Mouse (Mus musculus) lung, postnatal 0 days (tissue): ENCODE data around the gene Cd248. TPM values are rescaled to one million over a fixed set of nuclear protein-coding genes. Genes with fewer than 3 reads are reported as not detected.
A peak's percentile ranks its signal among the peaks of the same experiment; 100 is the strongest.

Source experiments
- ATAC-seq: fragments of 200-750 bp; cut with Nextera tagmentation; 2 replicates; pipeline ENCODE4 v1.8.0; 2017; ENCODE audit warnings: moderate library complexity
- DNase-seq: peaks from one replicate; pipeline ENCODE4 v3.0.0-alpha.2; 2016; ENCODE audit warnings: low spot score
- H3K27ac ChIP-seq: fragments of 300-500 bp; sonication (generic); 2 replicates; pipeline ENCODE4 v1.5.1; 2014; ENCODE audit warnings: antibody characterized with exemption, mild to moderate bottlenecking, low read length, mixed read lengths
- H3K27me3 ChIP-seq: fragments of 300-500 bp; sonication (generic); replicated peaks from 2 replicates; pipeline ENCODE4 v1.6.1; 2014; ENCODE audit warnings: low read length, mixed read lengths; ENCODE audit not compliant: insufficient read depth
- H3K36me3 ChIP-seq: fragments of 300-500 bp; sonication (generic); 2 replicates; pipeline ENCODE4 v1.6.1; 2014; ENCODE audit warnings: low read length, mixed read lengths; ENCODE audit not compliant: insufficient read depth
- H3K4me1 ChIP-seq: fragments of 300-500 bp; sonication (generic); 2 replicates; pipeline ENCODE4 v1.6.1; 2014; ENCODE audit warnings: antibody characterized with exemption, low read depth, low read length, mixed read lengths; ENCODE audit not compliant: insufficient read depth
- H3K4me2 ChIP-seq: fragments of 300-500 bp; sonication (generic); replicated peaks from 2 replicates; pipeline ENCODE4 v1.6.1; 2014; ENCODE audit warnings: low read depth, mild to moderate bottlenecking, low read length, moderate library complexity, mixed read lengths
- H3K4me3 ChIP-seq: fragments of 300-500 bp; sonication (generic); 2 replicates; pipeline ENCODE4 v1.5.1; 2014; ENCODE audit warnings: low read depth, low read length
- H3K9ac ChIP-seq: fragments of 300-500 bp; sonication (generic); replicated peaks from 2 replicates; pipeline ENCODE4 v1.6.1; 2014; ENCODE audit warnings: low read depth, mild to moderate bottlenecking
- H3K9me3 ChIP-seq: fragments of 300-500 bp; sonication (generic); 2 replicates; pipeline ENCODE4 v1.6.1; 2016; ENCODE audit warnings: low read length, mixed read lengths
- CTCF ChIP-seq: IDR thresholded peaks from 2 replicates; pipeline ENCODE4 v1.5.1; 2016; ENCODE audit warnings: antibody characterized with exemption, mild to moderate bottlenecking
- EP300 ChIP-seq: IDR thresholded peaks from 2 replicates; pipeline ENCODE4 v1.6.1; 2016; ENCODE audit warnings: antibody characterized with exemption, mild to moderate bottlenecking, control low read depth
- WGBS: fragments of 180-500 bp; shearing (Covaris S2); extraction: QIAGEN DNeasy Blood & Tissue Kit; methylation state at CpG from one replicate; pipeline ENCODE4 v1.1.7; 2014; 5-methylcytosine and 5-hydroxymethylcytosine counted together
- polyA plus RNA-seq: library from polyadenylated mRNA; unstranded; fragments of >200 nt; fragmentation: Nextera tagmentation; extraction: Ambion mirVana; gene quantifications from 2 replicates; pipeline ENCODE4 v1.2.1, GENCODE M21; 2015

Cd248 gene
- 23.1 and 25.1 TPM in 2 replicates for polyA plus RNA-seq

- peak within 1 kb of the TSS; percentile 6 for H3K9ac ChIP-seq
- no peaks in the 10 kb centered on the region for H3K9me3 ChIP-seq
- peak; percentile 77 for DNase-seq
- H3K27me3 ChIP-seq = 0 out of 2 replicates have a peak, but pooled peaks cover 11% of the 10 kb centered on the region
- ATAC-seq = peak; percentile 67
- peak within 1 kb of the TSS; percentile 70 for H3K4me2 ChIP-seq
- H3K36me3 ChIP-seq = no peaks in the 10 kb centered on the region
- H3K27ac ChIP-seq = peak within 1 kb of the TSS; percentile 57
- peaks cover 14% of the 10 kb centered on the region; the same call in 1 of the 2 replicates for H3K4me1 ChIP-seq
- TF ChIP-seq EP300 (no peak), CTCF (no peak)
- H3K4me3 ChIP-seq = peak within 1 kb of the TSS; percentile 41
- under 1% methylated on average over 39 of the region's 56 CpGs for WGBS
Observed at GRCm38 (mm10) chr19:5067867-5068569, at the start of gene Cd248. Gene Cd248 (plus strand): TSS chr19:5068078.

GRCm38 (mm10) chr19:5018191-5018590, 49.7 kb upstream of the Cd248 start:
- WGBS = 79% methylated on average over 3 of the region's 3 CpGs
- Histone ChIP-seq H3K4me3 (no peak overlapping the region), H3K36me3 (no peaks in the 10 kb centered on the region), H3K27me3 (no peaks in the 10 kb centered on the region), H3K9me3 (no peaks in the 10 kb centered on the region), H3K27ac (no peak overlapping the region), H3K4me2 (no peak overlapping the region), H3K9ac (no peak overlapping the region), H3K4me1 (no peaks in the 10 kb centered on the region)
- no peak for TF ChIP-seq EP300
- TF ChIP-seq CTCF = no peak
- no peak for DNase-seq
- no peak for ATAC-seq

- no peaks in the 10 kb centered on the region for H3K9me3 ChIP-seq
- WGBS = 75% methylated on average over 2 of the region's 2 CpGs
- no peak overlapping the region for H3K4me2 ChIP-seq
- H3K9ac ChIP-seq = no peak overlapping the region
- H3K4me1 ChIP-seq = no peaks in the 10 kb centered on the region
- ATAC-seq = no peak
- no peak for DNase-seq
- no peaks in the 10 kb centered on the region for H3K27me3 ChIP-seq
- H3K4me3 ChIP-seq = no peak overlapping the region
- H3K27ac ChIP-seq = no peak overlapping the region
- no peak for TF ChIP-seq EP300
- TF ChIP-seq CTCF = no peak
- no peaks in the 10 kb centered on the region for H3K36me3 ChIP-seq
Observed at GRCm38 (mm10) chr19:5021416-5021815, 46.5 kb upstream of the Cd248 start.

GRCm38 (mm10) chr19:5023621-5024479, 44.0 kb upstream of the Cd248 start, which contains the start of gene Slc29a2:
Gene Slc29a2 (plus strand): TSS chr19:5023860.
- peak; percentile 95 for DNase-seq
- under 1% methylated on average over 62 of the region's 62 CpGs for WGBS
- Histone ChIP-seq H3K9me3 (no peaks in the 10 kb centered on the region), H3K36me3 (no peaks in the 10 kb centered on the region), H3K4me2 (peak within 1 kb of the TSS; percentile 95), H3K9ac (peak within 1 kb of the TSS; percentile 46), H3K4me3 (peak within 1 kb of the TSS; percentile 60), H3K27ac (peak within 1 kb of the TSS; percentile 74), H3K4me1 (no peaks in the 10 kb centered on the region), H3K27me3 (no peaks in the 10 kb centered on the region)
- peak; percentile 98 for ATAC-seq
- TF ChIP-seq CTCF (no peak), EP300 (no peak)

GRCm38 (mm10) chr19:5026111-5026510, 41.8 kb upstream of the Cd248 start:
- TF ChIP-seq CTCF = no peak
- TF ChIP-seq EP300 = no peak
- Histone ChIP-seq H3K27ac (no peak overlapping the region), H3K4me3 (no peak overlapping the region), H3K9ac (no peak overlapping the region), H3K4me1 (no peaks in the 10 kb centered on the region), H3K36me3 (no peaks in the 10 kb centered on the region), H3K4me2 (no peak overlapping the region), H3K9me3 (no peaks in the 10 kb centered on the region), H3K27me3 (no peaks in the 10 kb centered on the region)
- no peak for ATAC-seq
- 88% methylated on average over 8 of the region's 8 CpGs for WGBS
- DNase-seq = no peak

GRCm38 (mm10) chr19:5032686-5033085, 35.2 kb upstream of the Cd248 start:
- Histone ChIP-seq H3K36me3 (no peaks in the 10 kb centered on the region), H3K4me3 (no peak overlapping the region), H3K9me3 (no peaks in the 10 kb centered on the region), H3K9ac (no peak overlapping the region), H3K27me3 (no peaks in the 10 kb centered on the region), H3K27ac (no peak overlapping the region), H3K4me2 (no peak overlapping the region), H3K4me1 (no peaks in the 10 kb centered on the region)
- TF ChIP-seq CTCF (no peak), EP300 (no peak)
- ATAC-seq (no peak), DNase-seq (no peak)
- 68% methylated on average over 3 of the region's 3 CpGs for WGBS
